Mouse (Mus musculus): ENCODE data around the gene Gm20905. TPM values are rescaled to one million over a fixed set of nuclear protein-coding genes. Genes with fewer than 3 reads are reported as not detected.
"Not testable (repeated sequence)": the region's sequence is repeated elsewhere in the genome, so short reads cannot be mapped to it uniquely, and the experiment has no call there.

Gm20905 gene
- not detected for total RNA-seq (2021)

DNA sequence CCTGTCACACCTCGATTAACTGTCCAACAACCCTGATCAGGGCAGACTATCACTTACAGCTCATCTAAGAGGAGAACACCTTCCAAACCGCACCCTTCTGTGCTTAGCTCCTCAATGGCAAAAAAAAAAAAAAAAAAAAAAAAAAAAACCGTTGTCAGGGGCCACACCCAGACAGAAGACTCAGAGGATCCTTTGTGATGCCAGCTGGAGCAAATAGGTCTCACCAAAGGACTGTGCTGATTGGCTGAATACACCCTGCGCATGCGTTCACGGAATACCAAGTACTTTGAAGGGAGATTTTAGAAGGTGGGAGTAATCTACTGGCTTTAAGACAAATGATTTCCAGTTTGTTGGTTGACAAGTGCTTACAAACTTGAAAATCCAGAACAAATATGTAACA, at the start of gene Gm20905:
Gene Gm20905 (minus strand): TSS at position 101 of the 400 bp plus-strand sequence.
- not testable (repeated sequence) for DNase-seq (ENCODE audit: extremely low spot score in 1 of 2, low spot score in 1 of 2)

All from layer of hippocampus, postnatal 25 days (tissue).